Mouse (Mus musculus): ENCODE measurements around the gene Aak1. TPM values are rescaled to one million over a fixed set of nuclear protein-coding genes. Genes with fewer than 3 reads are reported as not detected.

Aak1 gene
- total RNA-seq, 2 experiments from 2014 or later: 15.8 to 39.4 TPM

DNA sequence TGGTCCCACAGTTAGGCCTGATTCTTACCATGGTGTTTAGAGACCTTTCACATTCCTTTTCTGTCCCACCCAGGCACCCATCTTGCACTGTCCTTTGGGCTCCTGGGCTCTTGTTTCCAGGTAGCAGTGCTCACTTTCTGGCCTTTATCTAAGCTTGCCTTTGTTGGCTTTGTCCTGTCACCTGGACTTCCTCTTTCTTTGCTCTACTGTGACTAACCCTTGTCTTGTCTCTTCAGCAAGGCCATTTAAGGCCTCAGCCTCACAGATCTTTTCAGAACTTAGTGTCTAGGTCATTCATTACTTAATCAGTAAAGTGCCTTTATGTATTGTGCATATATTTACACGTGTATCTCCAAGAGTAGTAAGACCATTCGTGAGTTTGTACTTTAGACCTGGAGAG lies 99.4 kb downstream of the Aak1 start:
- ATAC-seq (replicated peaks; ENCODE audit: low FRiP score, poor library complexity, severe bottlenecking): no peak

DNA sequence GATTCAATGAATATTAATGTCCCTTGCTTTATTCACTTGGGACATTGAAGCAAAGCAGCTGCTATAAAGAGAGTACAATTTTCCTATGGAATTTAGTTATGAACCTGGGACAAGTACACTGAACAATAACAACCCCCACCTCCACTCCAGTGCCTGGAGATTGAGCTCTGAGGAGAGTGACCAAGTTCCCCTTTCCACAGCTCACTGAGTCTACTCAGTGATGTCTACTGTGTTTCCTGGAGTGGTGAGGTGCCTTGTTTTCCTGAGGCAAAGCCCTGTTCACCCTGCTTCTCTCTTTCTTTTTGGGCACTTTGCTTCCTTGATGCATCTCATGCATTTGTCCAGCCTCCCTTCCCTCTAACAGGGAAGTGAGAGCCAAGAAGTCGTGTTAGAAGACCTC lies 100.8 kb downstream of the Aak1 start:
- no peak for ATAC-seq (replicated peaks; ENCODE audit: low FRiP score, poor library complexity, severe bottlenecking)

DNA sequence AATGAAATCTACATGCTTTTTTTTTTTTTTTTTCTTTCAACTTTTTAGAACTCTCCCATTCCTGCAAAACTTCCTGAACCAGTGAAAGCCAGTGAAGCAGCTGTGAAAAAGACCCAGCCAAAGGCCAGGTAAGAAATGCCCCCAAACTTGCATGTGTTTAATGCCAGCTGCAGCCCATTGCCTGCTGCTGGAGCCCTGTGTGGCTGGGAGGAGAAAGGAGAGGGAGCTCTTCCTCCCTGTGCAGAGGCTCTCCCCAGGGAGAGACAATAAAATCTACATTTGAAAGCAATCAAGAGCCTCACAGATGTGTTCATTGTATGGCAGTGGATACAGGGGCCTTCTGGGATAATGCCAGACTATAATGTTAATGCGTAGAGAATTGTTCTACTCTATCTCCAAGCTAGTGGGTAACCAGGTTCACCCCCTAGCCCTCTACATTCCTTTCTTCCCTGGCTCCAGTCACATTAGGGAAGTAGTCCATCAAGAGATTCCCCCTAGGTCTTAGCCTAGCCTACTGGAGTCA lies 101.5 kb downstream of the Aak1 start:
- no peak for ATAC-seq (replicated peaks; ENCODE audit: low FRiP score, poor library complexity, severe bottlenecking)

DNA sequence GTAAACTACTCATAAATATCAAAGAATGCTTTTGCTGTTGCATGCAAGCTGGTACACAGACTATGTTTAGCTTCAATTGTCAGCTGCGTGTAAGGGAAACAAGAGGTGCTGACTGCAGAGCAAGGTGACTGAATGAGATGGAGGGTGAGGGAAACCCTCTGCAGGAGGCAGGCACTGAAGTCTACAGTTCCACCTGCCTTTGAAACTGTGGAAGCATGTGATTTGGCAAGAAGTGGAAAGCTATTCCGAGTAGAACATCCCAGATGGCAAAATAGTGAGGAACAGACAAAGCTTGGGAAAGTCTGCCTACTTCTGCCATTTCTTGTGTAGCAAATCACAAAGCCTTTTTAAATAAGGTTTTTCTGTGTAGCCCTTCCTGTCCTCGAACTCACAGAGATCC lies 106.4 kb downstream of the Aak1 start:
- ATAC-seq (replicated peaks; ENCODE audit: low FRiP score, poor library complexity, severe bottlenecking): no peak

DNA sequence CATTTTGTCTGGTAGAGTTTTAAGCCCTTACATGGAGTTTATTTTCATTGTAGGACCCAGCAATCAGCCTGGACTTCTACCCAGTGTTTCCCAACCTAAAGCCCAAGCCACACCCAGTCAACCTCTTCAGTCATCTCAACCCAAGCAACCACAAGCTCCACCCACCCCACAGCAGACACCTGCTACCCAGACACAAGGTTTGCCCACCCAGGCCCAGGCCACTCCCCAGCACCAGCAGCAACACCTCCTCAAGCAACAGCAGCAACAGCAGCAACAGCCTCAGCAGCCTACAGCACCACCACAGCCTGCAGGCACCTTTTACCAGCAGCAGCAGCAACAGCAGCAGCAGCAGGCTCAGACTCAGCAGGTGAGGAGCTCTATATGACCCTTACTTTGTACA lies 106.9 kb downstream of the Aak1 start:
- no peak for ATAC-seq (replicated peaks; ENCODE audit: low FRiP score, poor library complexity, severe bottlenecking)

DNA sequence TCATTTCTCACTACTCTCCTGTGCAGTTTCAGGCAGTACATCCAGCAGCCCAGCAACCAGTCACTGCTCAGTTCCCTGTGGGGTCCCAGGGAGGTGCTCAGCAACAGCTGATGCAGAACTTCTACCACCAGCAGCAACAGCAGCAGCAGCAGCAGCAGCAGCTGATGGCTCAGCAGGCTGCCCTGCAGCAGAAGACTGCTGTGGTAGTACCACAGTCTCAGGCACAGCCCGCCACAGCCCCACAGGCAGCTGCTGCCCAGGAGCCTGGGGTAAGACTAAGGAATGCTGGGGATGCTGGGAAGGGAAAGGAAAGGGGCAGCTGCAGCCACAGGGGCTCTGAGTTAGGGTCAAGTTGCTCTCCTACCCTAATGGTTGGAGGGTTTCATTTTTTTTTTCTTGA lies 109.7 kb downstream of the Aak1 start:
- no peak for ATAC-seq (replicated peaks; ENCODE audit: low FRiP score, poor library complexity, severe bottlenecking)

DNA sequence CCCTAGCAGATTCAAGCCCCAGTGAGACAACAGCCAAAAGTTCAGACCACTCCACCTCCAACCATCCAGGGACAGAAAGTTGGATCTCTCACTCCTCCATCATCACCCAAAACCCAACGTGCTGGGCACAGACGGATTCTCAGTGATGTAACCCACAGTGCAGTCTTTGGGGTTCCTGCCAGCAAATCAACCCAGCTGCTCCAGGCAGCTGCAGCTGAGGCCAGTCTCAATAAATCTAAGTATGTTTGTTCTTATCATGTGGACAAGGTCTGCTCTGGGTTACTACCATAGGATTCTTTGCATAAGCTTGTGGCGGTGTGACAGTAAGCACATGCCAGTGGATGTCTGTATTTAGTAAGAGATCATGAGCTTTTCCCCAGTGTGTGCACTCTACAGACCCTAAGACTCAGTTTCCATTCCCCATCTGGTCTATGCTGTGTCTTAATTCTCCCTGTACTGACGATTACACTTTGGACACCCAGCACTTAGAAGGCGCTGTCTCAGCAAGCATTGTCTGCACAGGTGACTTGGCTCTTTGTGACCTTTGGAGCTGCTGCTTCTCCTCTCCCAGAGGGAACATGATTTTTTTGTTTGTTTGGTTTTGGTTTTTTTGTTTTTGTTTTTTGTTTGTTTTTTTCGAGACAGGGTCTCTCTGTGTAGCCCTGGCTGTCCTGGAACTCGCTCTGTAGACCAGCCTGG lies 114.8 kb downstream of the Aak1 start:
- ATAC-seq (replicated peaks; ENCODE audit: low FRiP score, poor library complexity, severe bottlenecking): no peak

DNA sequence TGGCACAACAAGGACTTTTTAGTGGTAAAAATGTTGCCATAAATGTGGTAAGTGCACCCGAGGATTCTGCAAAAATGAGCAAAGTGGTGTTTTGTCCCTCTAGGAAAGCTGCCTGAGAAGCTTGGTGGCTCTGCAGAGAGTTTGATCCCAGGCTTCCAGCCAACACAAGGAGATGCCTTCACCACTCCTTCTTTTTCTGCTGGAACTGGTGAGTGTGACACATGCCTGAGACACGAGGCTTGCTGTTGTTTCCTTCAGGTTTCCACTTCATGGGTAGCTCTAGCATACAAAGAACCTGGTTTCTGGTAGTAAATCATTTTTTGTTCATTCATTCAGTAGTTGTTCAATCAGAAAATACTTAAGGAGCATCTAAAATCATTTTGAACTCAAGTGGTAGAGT lies 117.8 kb downstream of the Aak1 start:
- ATAC-seq (replicated peaks; ENCODE audit: low FRiP score, poor library complexity, severe bottlenecking): no peak

DNA sequence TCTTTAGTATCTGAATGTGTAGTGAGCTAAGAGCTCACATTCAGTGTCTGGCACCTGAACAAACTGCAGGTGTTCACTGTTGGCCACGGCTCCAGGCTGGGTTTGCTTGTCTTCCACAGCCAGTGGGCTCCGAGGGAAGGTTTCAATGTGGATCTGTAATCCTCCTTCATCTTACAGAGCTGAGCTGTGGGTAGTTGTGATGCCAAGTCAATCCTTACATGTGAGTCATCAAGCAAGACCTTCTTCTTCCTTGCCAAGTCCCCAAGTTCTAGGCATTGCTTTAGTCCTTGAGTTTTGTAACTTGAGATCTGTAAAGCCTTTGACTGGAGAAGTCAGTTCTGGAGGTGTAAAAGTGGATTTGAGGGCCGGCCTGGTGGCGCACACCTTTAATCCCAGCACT lies 124.6 kb downstream of the Aak1 start:
- ATAC-seq (replicated peaks; ENCODE audit: low FRiP score, poor library complexity, severe bottlenecking): no peak

DNA sequence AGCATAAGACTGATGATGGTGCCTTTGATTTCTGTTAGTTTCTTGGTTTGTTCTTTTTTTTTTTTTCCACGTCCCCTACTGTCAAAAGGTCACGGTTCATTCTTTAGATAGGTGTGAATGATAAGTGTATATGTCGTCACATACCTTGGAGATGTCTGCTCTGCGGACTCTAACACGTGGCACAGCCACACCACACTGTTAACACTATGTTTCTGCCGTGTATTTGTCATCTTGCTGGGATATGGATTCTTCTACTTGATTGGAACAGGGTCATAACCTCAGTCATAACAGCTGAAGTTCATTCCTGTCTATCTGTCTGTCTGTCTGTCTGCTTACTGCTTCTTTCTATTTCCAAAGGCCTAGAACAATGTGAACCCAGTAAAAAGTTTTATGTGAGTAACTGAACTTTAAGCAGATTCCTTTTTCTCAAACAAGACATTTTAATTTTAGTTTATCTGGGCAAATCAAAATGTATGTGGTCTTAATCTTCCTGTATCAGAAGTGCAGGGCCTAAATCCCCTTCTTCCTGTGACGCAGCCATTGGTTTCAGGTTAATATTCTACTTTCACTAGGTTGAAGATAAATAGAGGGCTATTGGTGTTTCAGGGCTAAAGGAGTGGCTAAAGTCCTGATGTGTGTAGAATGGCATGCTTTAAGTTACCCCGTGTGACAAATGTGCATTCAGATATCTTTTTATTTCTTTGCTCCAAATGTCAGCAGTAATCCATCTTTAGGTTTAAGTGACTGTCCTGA lies 129.0 kb downstream of the Aak1 start:
- no peak for ATAC-seq (replicated peaks; ENCODE audit: low FRiP score, poor library complexity, severe bottlenecking)

DNA sequence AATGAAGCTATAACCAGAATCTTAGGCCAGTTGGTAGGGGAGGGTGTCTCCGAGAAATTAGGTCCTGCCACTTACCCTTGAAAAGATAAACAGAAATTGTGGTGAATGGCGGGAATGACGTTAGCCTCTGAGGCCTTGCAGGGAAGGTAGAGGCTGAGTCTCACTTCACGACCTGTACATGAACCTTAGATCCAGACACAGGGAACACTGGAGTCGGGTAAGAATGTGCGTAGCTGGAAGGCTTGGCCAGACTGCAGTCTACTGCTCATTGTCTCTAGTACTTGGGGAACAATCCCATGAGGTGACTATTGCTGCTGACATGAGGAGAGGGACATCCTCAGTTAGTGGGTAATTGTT lies 129.6 kb downstream of the Aak1 start:
- no peak for ATAC-seq (replicated peaks; ENCODE audit: low FRiP score, poor library complexity, severe bottlenecking)

DNA sequence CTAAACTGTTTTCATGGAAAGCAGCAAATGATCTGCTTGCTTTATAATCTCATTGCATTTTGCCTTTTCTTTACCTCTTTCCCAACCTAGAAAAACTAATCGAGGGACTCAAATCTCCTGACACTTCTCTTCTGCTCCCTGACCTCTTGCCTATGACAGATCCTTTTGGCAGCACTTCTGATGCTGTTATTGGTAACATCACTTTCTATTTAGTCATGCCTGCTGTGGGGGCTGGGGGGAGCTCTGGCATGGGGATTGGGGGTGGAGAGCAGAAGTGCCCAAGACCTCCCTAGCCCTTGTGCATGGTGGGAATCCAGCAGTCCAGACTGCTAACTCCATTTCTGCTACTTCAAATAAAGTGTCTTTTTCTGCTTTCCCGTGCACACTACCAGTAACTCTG lies 131.9 kb downstream of the Aak1 start:
- no peak for ATAC-seq (replicated peaks; ENCODE audit: low FRiP score, poor library complexity, severe bottlenecking)

DNA sequence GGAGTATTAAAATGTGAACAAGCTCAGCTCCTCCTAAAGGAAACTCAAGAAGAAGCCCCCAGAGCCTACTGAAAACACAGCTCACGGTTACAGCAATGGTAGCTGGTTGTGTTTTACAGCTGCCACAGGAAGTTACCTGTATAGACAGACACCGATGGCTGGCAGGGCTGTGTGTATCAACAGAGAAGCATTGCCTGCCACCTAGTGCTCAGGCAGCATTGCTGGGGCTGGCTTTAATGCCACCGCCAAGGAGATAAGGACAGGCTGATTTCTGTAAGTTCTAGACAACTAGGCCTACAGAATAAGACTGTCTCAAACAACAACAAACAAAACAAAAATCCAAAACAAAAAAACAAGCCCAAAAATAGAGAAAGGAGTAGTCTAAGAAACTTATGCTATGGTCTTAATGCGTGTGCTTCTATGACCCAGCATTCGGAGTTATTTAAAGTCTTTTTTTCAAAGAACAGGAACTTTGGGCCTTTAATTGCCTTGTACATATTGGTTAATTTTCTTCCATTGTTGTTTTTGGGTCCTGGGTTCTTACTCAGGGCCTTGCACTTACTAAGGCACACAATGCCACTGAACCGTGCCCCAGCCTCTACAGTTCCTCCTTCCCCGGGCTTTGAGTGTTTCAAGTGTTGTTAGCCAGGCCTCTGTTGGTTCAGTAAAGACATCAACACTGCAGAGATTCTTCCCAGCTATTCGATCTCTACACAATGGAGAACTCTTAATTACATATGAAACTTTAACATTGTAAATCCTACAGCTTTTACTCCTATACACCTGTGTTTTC lies 136.2 kb downstream of the Aak1 start:
- no peak for ATAC-seq (replicated peaks; ENCODE audit: low FRiP score, poor library complexity, severe bottlenecking)

DNA sequence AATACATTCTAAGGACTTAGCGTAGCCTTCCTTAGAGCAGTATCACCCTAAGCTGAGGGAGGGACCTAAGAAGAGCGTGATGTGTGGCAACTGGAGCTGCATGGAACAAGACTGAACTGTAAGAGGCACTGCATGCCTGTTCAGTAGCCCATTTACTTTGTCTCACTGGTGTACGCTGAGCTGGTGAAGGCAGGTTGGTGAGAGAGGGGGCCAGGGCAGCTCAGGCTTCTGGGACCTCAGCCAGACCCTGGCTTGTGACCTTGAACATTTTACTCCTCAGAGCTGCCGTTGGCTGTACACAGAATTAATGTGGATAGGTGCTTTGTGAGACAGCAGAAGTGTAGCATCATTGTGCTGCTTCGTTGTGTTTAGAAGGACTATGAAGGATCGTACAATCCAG lies 140.3 kb downstream of the Aak1 start:
- no peak for ATAC-seq (replicated peaks; ENCODE audit: low FRiP score, poor library complexity, severe bottlenecking)

DNA sequence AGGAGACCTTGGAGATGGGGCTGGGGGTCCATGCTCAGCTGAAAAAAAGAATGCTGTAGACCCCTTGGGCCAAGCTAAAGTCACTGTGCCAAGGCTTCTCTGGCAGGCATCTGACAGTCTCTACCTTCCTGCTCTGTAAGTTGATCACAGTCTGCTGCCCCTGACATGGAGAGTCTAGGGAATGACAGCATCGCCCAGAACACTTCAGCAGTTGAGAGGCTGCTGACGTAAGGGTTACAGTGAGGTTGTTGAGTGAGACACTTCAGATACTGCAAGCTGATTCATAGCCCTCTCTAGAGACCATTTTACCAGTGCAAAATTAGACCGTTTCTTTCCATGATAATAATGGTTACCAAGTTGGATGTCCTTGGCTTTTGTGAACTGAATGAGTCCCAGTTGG lies 141.7 kb downstream of the Aak1 start:
- ATAC-seq (replicated peaks; ENCODE audit: low FRiP score, poor library complexity, severe bottlenecking): no peak

DNA sequence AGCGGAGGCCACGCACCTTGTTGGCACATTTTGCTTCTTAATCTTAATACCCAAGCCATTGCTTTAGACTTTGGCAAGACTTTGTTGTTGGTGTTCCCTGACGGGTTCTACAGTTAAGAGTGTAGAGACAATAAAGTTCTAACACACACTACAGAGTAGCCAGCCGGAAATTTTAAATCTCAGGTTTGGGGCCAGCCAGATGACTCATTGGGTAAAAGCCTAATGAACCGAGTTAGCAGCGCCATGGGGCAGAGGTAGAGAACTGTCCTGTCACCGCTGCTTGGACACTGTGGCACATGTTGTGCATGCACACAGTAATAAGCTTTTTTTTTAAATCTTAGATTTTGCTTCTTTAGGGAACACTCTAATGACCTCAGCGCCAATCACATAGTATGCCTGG lies 143.0 kb downstream of the Aak1 start:
- no peak for ATAC-seq (replicated peaks; ENCODE audit: low FRiP score, poor library complexity, severe bottlenecking)

DNA sequence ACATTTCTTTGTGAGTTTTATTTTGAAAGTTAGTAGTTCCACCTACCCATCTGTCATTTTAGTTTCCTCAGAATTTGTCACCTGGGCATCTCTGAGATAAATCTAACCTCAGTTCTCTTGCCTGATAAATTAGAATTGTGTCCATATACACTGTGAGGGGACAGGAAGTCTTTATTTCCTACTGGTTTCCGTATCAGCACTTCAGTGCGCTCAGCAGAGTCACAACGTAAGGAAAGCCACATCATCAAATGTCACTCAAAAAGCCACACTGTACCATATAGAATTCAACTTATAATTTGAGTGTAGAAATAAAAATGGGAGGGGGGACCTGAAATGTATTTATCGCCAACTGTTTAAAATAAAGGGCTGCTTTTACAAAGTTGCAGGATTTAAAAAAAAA lies 144.9 kb downstream of the Aak1 start:
- ATAC-seq (replicated peaks; ENCODE audit: low FRiP score, poor library complexity, severe bottlenecking): no peak

DNA sequence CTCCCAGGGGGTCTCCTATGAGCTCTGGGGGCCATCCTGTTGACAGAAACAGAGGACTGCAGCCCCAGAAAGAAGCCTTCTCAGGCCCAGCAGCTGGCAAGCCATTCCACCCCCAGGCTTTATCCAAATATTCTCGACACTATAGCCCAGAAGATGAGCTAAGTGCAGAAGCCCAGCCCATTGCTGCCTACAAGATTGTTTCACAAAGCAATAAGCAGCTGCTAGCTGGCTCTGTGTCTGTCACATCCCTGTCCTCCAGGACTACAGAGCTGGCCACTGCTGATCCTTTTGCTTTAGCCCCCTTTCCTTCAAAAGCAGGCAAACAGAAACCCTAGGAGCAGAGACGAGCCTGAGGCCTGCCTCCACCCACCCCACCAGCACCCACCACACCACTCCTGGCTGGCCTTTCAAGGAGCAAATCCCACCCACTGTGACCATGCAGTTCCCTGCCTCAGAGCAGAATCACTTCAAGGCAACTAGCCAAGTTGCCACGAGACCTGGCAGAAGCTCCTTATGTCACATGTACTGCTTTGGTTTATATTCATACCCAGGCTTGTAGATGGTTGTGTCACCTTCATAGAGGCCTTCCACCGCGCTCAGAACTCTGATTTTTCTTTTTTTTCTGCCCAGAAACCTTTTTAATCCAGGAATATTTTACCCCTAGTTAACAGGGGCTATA lies 147.5 kb downstream of the Aak1 start:
- no peak for ATAC-seq (replicated peaks; ENCODE audit: low FRiP score, poor library complexity, severe bottlenecking)

DNA sequence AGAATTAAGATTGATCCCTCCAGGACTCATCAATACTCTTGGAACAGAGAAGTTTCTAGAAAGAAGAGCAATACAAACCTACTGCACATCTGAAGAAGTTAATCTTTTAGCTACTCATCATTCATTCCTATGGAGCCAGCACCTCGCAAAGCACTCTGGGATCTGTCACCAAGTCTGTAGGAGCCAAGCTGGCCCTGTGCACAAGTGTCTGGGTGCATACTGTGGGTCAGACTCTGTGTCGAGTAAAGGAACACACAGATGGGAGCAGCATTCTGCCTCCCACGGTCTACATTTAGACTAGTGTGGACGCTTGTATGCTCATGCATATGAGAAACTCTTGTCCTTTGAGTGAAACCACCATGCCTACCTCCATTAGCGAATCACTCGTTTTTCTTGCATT lies 148.0 kb downstream of the Aak1 start:
- no peak for ATAC-seq (replicated peaks; ENCODE audit: low FRiP score, poor library complexity, severe bottlenecking)

DNA sequence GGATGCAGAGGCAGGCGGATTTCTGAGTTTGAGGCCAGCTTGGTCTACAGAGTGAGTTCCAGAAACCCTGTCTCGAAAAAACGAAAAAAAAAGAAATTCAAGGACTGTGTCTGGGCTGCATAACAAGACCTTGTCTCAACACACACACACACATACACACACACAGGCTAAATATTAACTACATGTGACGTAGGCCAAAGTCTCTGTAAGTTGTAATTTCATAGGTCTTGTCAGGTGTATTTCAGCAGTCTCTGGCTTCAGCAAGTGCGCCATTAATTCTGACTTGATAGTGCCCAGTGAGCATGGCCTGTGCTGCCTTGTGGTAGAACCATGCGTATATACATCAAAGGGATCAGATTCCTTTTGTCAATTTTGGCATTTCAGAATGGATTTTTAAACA lies 152.7 kb downstream of the Aak1 start:
- no peak for ATAC-seq (replicated peaks; ENCODE audit: low FRiP score, poor library complexity, severe bottlenecking)

Data from erythroid progenitor cell, adult 5-6 weeks (primary cell).